Mouse (Mus musculus) left cerebral cortex, adult 11 months (tissue): ENCODE measurements around the gene Rfx5.

Experiments used
- DNase-seq: peaks from one replicate; pipeline ENCODE4 v3.0.0; 2022; ENCODE audit warnings: low spot score

Rfx5 gene

DNA sequence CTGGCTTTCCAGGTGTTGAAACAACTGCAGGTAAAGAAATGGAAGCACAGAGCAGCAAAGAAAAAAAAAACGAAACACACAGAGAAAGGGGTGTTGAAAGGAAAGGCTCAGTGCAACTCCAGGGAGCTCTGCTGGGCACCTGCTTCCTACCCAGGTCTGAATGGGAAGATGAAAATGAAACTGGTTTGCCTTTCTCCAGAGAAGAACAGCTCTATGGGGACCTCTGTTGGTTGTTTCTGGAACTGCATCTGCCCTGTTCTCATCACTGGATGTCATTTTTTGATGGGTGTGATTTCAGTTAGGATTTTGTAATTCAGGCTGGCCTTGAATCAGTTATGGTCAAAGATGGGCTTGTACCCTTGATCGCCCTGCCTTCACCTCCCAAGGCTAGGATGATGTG is 43.1 kb downstream of the Rfx5 start:
- peak; percentile 62 for DNase-seq

DNA sequence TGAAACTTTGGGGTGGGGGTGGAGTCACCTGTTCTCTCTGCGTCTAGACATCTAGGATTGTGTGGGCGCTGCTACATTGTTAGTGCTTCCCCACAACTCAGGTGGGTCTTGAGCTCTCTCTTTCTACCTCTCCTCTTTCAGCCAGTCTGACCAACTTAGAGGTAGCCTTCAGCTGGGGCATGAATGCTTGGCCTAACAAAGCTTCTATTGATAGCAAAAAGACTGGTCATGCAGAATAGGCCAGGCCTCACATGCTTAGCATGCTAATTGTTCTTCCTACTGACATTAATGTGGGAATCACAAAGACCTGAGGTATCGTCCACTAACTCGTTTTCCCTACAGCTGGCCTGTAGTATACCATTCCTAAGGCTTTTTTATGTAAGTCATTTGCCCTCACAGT is 48.7 kb downstream of the Rfx5 start:
- no peak for DNase-seq

- no peak for DNase-seq
Measured at GRCm38 (mm10) chr3:95003273-95003672, 49.4 kb downstream of the Rfx5 start.

DNA sequence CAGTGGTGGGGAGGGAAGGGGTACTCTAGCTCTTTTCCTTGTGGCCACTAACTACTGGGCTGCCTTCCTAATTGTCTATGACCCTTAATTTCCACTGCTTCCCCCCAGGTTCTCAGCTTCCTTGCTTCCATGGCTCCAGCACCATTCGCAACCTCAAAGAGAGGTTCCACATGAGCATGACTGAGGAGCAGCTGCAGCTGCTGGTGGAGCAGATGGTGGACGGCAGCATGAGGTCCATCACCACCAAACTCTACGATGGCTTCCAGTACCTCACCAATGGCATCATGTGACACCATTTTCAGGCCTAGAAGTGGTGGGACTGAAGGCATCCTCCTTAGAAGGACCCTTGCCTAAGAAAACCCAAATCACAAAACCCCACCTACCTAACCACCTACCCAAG is 51.8 kb downstream of the Rfx5 start:
- DNase-seq = no peak

GRCm38 (mm10) chr3:95007706-95008105 is 53.8 kb downstream of the Rfx5 start:
- no peak for DNase-seq

DNA sequence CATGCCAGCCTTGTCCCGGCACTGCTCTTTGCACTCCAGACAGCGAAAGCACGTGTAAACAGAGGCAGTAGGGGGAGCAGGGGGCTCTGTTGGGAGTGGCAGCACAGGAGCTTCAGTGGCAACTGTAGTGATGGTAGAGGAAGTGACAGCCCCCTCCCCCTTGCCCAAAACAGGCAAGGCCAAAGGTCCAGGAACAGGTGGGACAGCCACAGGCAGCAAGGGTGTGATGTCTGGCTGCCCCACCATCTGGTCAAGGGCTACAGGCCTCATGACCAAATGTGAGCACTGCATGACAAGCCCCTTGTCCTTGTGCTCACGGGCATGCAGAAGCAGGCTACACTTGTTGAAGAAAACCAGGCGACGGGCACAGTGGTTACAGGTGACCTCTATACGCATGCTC is 56.5 kb downstream of the Rfx5 start:
- DNase-seq = no peak
